ENCODE assay signal across 31 mouse cellular contexts in the genomic region with DNA sequence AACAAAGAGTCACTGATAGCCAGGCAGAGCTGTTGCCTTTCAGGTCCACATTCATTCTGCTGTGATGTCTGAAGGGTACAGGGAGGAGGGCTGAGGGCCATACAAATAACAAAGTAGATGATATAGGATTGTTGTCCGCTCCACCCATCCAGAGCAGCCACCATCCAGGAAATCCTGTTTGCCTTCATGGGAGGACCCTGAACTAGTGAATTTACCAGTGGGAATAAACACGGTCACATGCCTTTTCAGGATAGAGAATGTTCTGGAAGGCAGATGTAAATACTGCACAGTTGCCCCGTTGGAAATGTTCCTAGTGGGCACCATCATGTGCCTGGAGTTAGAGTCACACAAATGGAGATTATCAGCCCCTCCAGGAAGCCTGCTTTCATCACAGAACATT.
DNase-seq lines count a peak whose midpoint lies in the region; TF ChIP-seq lines count a peak whose summit lies in the region.
"Had no signal": no experiment of that assay in that cellular context is flagged by ENCODE, and none has a peak within 500 bp of the region (broad histone marks: within the 10 kb centered on the region; RNA-seq: fewer than 3 reads in every experiment).

No protein-coding gene starts in this region.

- WGBS in heart, adult 2 months, result 39% methylated on average over 3 of the region's 3 CpGs
- WGBS in kidney, adult 2 months, result 62% methylated on average over 3 of the region's 3 CpGs

- no peak for TF ChIP-seq EP300 in heart, adult 2 months (IDR thresholded peaks at IDR 0.05; ENCODE audit: insufficient read depth, low read depth, low read length)

- TF ChIP-seq CTCF in heart, adult 2 months (IDR thresholded peaks at IDR 0.05), result no peak
- no peak for TF ChIP-seq CTCF in kidney, adult 2 months (conservative IDR thresholded peaks at IDR 0.05; ENCODE audit: insufficient read depth, insufficient read length, low read depth, low read length)

- intact Hi-C loops in heart, adult 2 months (cut with DNase I), result loop anchor here (5.0 kb wide), 2 partner anchors 37 to 93 kb away; no protein-coding TSS in a partner anchor

- H3K4me1 ChIP-seq in heart, adult 2 months (ENCODE audit: control insufficient read depth, insufficient read depth, low read length), result peaks cover 15% of the 10 kb centered on the region
- H3K4me1 ChIP-seq in kidney, adult 2 months (ENCODE audit: control insufficient read depth, insufficient read depth, low read length), result no peaks in the 10 kb centered on the region; the same call in 1 of the 2 replicates
- H3K4me1 ChIP-seq: embryonic facial prominence, embryonic 13.5 days; hindbrain, embryonic 12.5 days; limb, embryonic 10.5 days; limb, embryonic 15.5 days; liver, embryonic 13.5 days; megakaryocyte, embryonic 14.5 days; midbrain, embryonic 12.5 days; neural tube, embryonic 12.5 days had no signal

- no peaks in the 10 kb centered on the region for H3K27me3 ChIP-seq in heart, adult 2 months (ENCODE audit: control insufficient read depth, insufficient read depth, low read length)
- H3K27me3 ChIP-seq in kidney, adult 2 months (replicated peaks; ENCODE audit: control insufficient read depth, insufficient read depth, low read length), result no peaks in the 10 kb centered on the region
- H3K27me3 ChIP-seq: embryonic facial prominence, embryonic 13.5 days; hindbrain, embryonic 12.5 days; intestine, embryonic 15.5 days; limb, embryonic 15.5 days; liver, embryonic 13.5 days; megakaryocyte, embryonic 14.5 days; midbrain, embryonic 12.5 days; neural tube, embryonic 12.5 days had no signal

- no peak overlapping the region for H3K4me3 ChIP-seq in heart, adult 2 months
- H3K4me3 ChIP-seq in kidney, adult 2 months (ENCODE audit: insufficient read depth, low read depth, low read length), result no peak overlapping the region
- H3K4me3 ChIP-seq: embryonic facial prominence, embryonic 13.5 days; hindbrain, embryonic 12.5 days; intestine, embryonic 15.5 days; limb, embryonic 10.5 days; limb, embryonic 15.5 days; liver, embryonic 13.5 days; megakaryocyte, embryonic 14.5 days; midbrain, embryonic 12.5 days; myocyte; neural tube, embryonic 12.5 days had no signal

- TF ChIP-seq POLR2A in heart, adult 2 months (IDR thresholded peaks at IDR 0.05; ENCODE audit: insufficient read depth, low read depth, low read length), result no peak
- no peak for TF ChIP-seq POLR2A in kidney, adult 2 months (IDR thresholded peaks at IDR 0.05; ENCODE audit: low read depth, low read length)

- no peak for DNase-seq in heart, adult 2 months
- no peak for DNase-seq in heart, adult 8-10 months (ENCODE audit: low spot score)
- DNase-seq in kidney, adult 2 months, result peak; percentile 15
- DNase-seq in kidney, postnatal 14 days, result no peak
- peak; percentile 68 for DNase-seq in lung, postnatal 10 days
- DNase-seq in testis, postnatal 10 days (ENCODE audit: low spot score), result no peak
- no peak for DNase-seq in B cell, adult 2 months
- DNase-seq: adrenal gland, postnatal 25 days; cerebellum, adult 18-20 months; cerebellum, postnatal 10 days; forebrain, postnatal 0 days; gastrocnemius, postnatal 14 days; kidney, adult 8-10 months; layer of hippocampus, adult 9-11 months; liver, embryonic 13.5 days; lung, embryonic 14.5 days; right cerebral cortex, adult 18-20 months; right cerebral cortex, postnatal 4 days; thymus, postnatal 4 days had no signal

- peaks cover 40% of the 10 kb centered on the region for H3K36me3 ChIP-seq in heart, adult 2 months (ENCODE audit: control insufficient read depth, insufficient read depth, low read length)
- no peaks in the 10 kb centered on the region for H3K36me3 ChIP-seq in kidney, adult 2 months (ENCODE audit: control insufficient read depth, insufficient read depth, low read length)
- H3K36me3 ChIP-seq: embryonic facial prominence, embryonic 13.5 days; hindbrain, embryonic 12.5 days; intestine, embryonic 15.5 days; limb, embryonic 10.5 days; limb, embryonic 15.5 days; liver, embryonic 13.5 days; midbrain, embryonic 12.5 days; neural tube, embryonic 12.5 days had no signal

- H3K27ac ChIP-seq in heart, adult 2 months, result peak overlapping the region; percentile 49
- H3K27ac ChIP-seq in kidney, adult 2 months (ENCODE audit: insufficient read depth, low read depth, low read length), result no peak overlapping the region
- H3K27ac ChIP-seq: embryonic facial prominence, embryonic 13.5 days; hindbrain, embryonic 12.5 days; hindbrain, postnatal 0 days; intestine, embryonic 15.5 days; kidney, postnatal 0 days; limb, embryonic 10.5 days; limb, embryonic 15.5 days; liver, embryonic 13.5 days; midbrain, embryonic 12.5 days; neural tube, embryonic 12.5 days; stomach, postnatal 0 days had no signal

- H3K79me2 ChIP-seq in heart, adult 2 months (replicated peaks; ENCODE audit: control insufficient read depth, insufficient read depth, low read length), result no peaks in the 10 kb centered on the region

- H3K9ac ChIP-seq in heart, adult 2 months (ENCODE audit: low read depth, low read length), result no peak overlapping the region
- H3K9ac ChIP-seq: embryonic facial prominence, embryonic 13.5 days; forebrain, postnatal 0 days; hindbrain, embryonic 12.5 days; intestine, embryonic 15.5 days; limb, embryonic 15.5 days; liver, embryonic 13.5 days; lung, embryonic 14.5 days; midbrain, embryonic 12.5 days; neural tube, embryonic 12.5 days had no signal

Comparison
In these comparisons a context has a peak if more than half of its experiments do, and no peak if none do; other contexts are left out.
1. DNase-seq: peak in kidney, adult 2 months (single experiment) and lung, postnatal 10 days (single experiment); none in heart, adult 2 months (0 of 2), heart, adult 8-10 months (single experiment), kidney, postnatal 14 days (single experiment), testis, postnatal 10 days (single experiment) and B cell, adult 2 months (0 of 2).